In genomic region chr1:143727701-143728445, GRCm38 (mm10) we compare ENCODE assay signal across 21 mouse cellular contexts. TPM values are rescaled to one million over a fixed set of nuclear protein-coding genes. Genes with fewer than 3 reads are reported as not detected.
DNase-seq lines count a peak whose midpoint lies in the region; ATAC-seq lines count a peak whose summit lies in the region.
"Had no signal": no experiment of that assay in that cellular context is flagged by ENCODE, and none has a peak within 500 bp of the region (broad histone marks: within the 10 kb centered on the region; RNA-seq: fewer than 3 reads in every experiment).

No protein-coding gene starts in this region.

- H3K36me3 ChIP-seq in intestine, embryonic 15.5 days, result no peaks in the 10 kb centered on the region
- H3K36me3 ChIP-seq: embryonic facial prominence, embryonic 13.5 days; forebrain, embryonic 12.5 days; heart, embryonic 15.5 days; hindbrain, embryonic 13.5 days had no signal

- peak; percentile 23; the same call in 1 of the 2 replicates for ATAC-seq in intestine, embryonic 15.5 days
- ATAC-seq: forebrain, embryonic 16.5 days; hindbrain, postnatal 0 days had no signal

- 44% methylated on average over 9 of the region's 9 CpGs for WGBS in intestine, embryonic 15.5 days

- DNase-seq in adrenal gland, adult 2 months, result peak; percentile 63
- DNase-seq in adrenal gland, postnatal 4 days (ENCODE audit: low spot score in 2 of 2), result no peak
- DNase-seq in 3T3-L1 (ENCODE audit: low read depth, low spot score), result peak; percentile 54
- DNase-seq in adipocyte (ENCODE audit: low spot score), result peak; percentile 43
- no peak for DNase-seq in layer of hippocampus, adult 8-10 months (ENCODE audit: low spot score in 2 of 2)
- no peak for DNase-seq in spleen, postnatal 4 days (ENCODE audit: low spot score in 2 of 2)
- DNase-seq in embryo, embryonic 9.5 days (ENCODE audit: extremely low spot score), result no peak
- DNase-seq: cerebellum, adult 11-12 months; cerebellum, adult 9-10 months; cerebellum, postnatal 25 days; gastrocnemius, postnatal 14 days; heart, adult 2 months; heart, postnatal 14 days had no signal

- no peaks in the 10 kb centered on the region for H3K4me1 ChIP-seq in intestine, embryonic 15.5 days (replicated peaks)
- H3K4me1 ChIP-seq: embryonic facial prominence, embryonic 13.5 days; forebrain, embryonic 12.5 days; heart, embryonic 15.5 days; hindbrain, embryonic 13.5 days had no signal

- no peak overlapping the region for H3K4me2 ChIP-seq in intestine, embryonic 15.5 days (replicated peaks)
- H3K4me2 ChIP-seq: embryonic facial prominence, embryonic 13.5 days; forebrain, embryonic 12.5 days; heart, embryonic 11.5 days; heart, embryonic 15.5 days; hindbrain, embryonic 13.5 days had no signal

- H3K27me3 ChIP-seq in intestine, embryonic 15.5 days (replicated peaks), result no peaks in the 10 kb centered on the region
- H3K27me3 ChIP-seq: embryonic facial prominence, embryonic 13.5 days; forebrain, embryonic 12.5 days; heart, embryonic 15.5 days; hindbrain, embryonic 13.5 days had no signal

- no peak overlapping the region for H3K27ac ChIP-seq in intestine, embryonic 15.5 days
- H3K27ac ChIP-seq: embryonic facial prominence, embryonic 13.5 days; forebrain, embryonic 12.5 days; heart, adult 2 months; heart, embryonic 15.5 days; hindbrain, embryonic 13.5 days; hindbrain, postnatal 0 days had no signal

- no peaks in the 10 kb centered on the region for H3K9me3 ChIP-seq in intestine, embryonic 15.5 days
- H3K9me3 ChIP-seq: embryonic facial prominence, embryonic 13.5 days; forebrain, embryonic 12.5 days; heart, embryonic 15.5 days; hindbrain, embryonic 13.5 days had no signal

- H3K9ac ChIP-seq in intestine, embryonic 15.5 days, result no peak overlapping the region
- H3K9ac ChIP-seq: embryonic facial prominence, embryonic 13.5 days; forebrain, embryonic 12.5 days; heart, embryonic 15.5 days; hindbrain, embryonic 13.5 days had no signal

- H3K4me3 ChIP-seq in intestine, embryonic 15.5 days (replicated peaks), result no peak overlapping the region
- H3K4me3 ChIP-seq: embryonic facial prominence, embryonic 13.5 days; forebrain, embryonic 12.5 days; heart, adult 2 months; heart, embryonic 15.5 days; hindbrain, embryonic 13.5 days had no signal

RNA-seq across cellular contexts. Expression of gene Glrx2, which starts 11.7 kb away (rescaled TPM):
- total RNA-seq in adrenal gland, adult 2 months (2021), result 100 to 1,000 TPM in 1 of 2 experiments, 10 to 100 TPM in 1; 94.8 to 104 TPM
- polyA plus RNA-seq in adrenal gland, adult 2 months (2012; rRNA removed), result 22.5 and 34.7 TPM in 2 replicates
- total RNA-seq in adrenal gland, postnatal 4 days (2021), result 10 to 100 TPM; 62.0 to 64.3 TPM
- 91.2 and 94.7 TPM in 2 replicates for polyA plus RNA-seq in intestine, embryonic 15.5 days (2015; fragmentation: Nextera tagmentation; extraction: Ambion mirVana)
- 100 to 1,000 TPM; 102 to 128 (median 113) TPM for total RNA-seq in layer of hippocampus, adult 8-10 months (2022)

RNA-seq across cellular contexts. Expression of gene Cdc73, which starts 25.2 kb away (rescaled TPM):
- total RNA-seq in adrenal gland, adult 2 months (2021), result 100 to 1,000 TPM in 1 of 2 experiments, 10 to 100 TPM in 1; 94.4 to 109 TPM
- 0.33 and 0.45 TPM in 2 replicates for polyA plus RNA-seq in adrenal gland, adult 2 months (2012; rRNA removed)
- 10 to 100 TPM; 85.2 to 91.6 TPM for total RNA-seq in adrenal gland, postnatal 4 days (2021)
- 26.7 and 28.0 TPM in 2 replicates for polyA plus RNA-seq in intestine, embryonic 15.5 days (2015; fragmentation: Nextera tagmentation; extraction: Ambion mirVana)
- total RNA-seq in layer of hippocampus, adult 8-10 months (2022), result 10 to 100 TPM; 66.8 to 84.8 (median 78.5) TPM

RNA-seq across cellular contexts. Expression of gene Trove2, which starts 49.0 kb away (rescaled TPM):
- total RNA-seq in adrenal gland, adult 2 months (2021), result 10 to 100 TPM; 11.3 to 18.1 TPM
- 0.48 and 0.51 TPM in 2 replicates for polyA plus RNA-seq in adrenal gland, adult 2 months (2012; rRNA removed)
- 10 to 100 TPM; 12.6 to 14.3 TPM for total RNA-seq in adrenal gland, postnatal 4 days (2021)
- 10.1 and 12.4 TPM in 2 replicates for polyA plus RNA-seq in intestine, embryonic 15.5 days (2015; fragmentation: Nextera tagmentation; extraction: Ambion mirVana)
- 10 to 100 TPM; 24.7 to 34.4 (median 29.5) TPM for total RNA-seq in layer of hippocampus, adult 8-10 months (2022)

RNA-seq across cellular contexts. Expression of gene Uchl5, which starts 49.2 kb away (rescaled TPM):
- total RNA-seq in adrenal gland, adult 2 months (2021), result 10 to 100 TPM; 20.5 to 23.7 TPM
- polyA plus RNA-seq in adrenal gland, adult 2 months (2012; rRNA removed), result 1.2 and 1.9 TPM in 2 replicates
- total RNA-seq in adrenal gland, postnatal 4 days (2021), result 10 to 100 TPM; 25.6 to 27.9 TPM
- 102 and 107 TPM in 2 replicates for polyA plus RNA-seq in intestine, embryonic 15.5 days (2015; fragmentation: Nextera tagmentation; extraction: Ambion mirVana)
- 10 to 100 TPM; 34.3 to 40.0 (median 36.7) TPM for total RNA-seq in layer of hippocampus, adult 8-10 months (2022)

Comparison
In these comparisons a context has a peak if more than half of its experiments do, and no peak if none do; other contexts are left out.
1. DNase-seq: peak in adrenal gland, adult 2 months (single experiment), 3T3-L1 (single experiment) and adipocyte (single experiment); none in adrenal gland, postnatal 4 days (0 of 2), layer of hippocampus, adult 8-10 months (0 of 2), spleen, postnatal 4 days (0 of 2) and embryo, embryonic 9.5 days (single experiment).